Mouse (Mus musculus) forebrain, embryonic 13.5 days (tissue): ENCODE results near the gene Fcamr. TPM values are rescaled to one million over a fixed set of nuclear protein-coding genes. Genes with fewer than 3 reads are reported as not detected.

Experiments
- ATAC-seq: fragments of 200-750 bp; cut with Nextera tagmentation; 2 replicates; pipeline ENCODE4 v1.8.0; 2017
- H3K27ac ChIP-seq: fragments of 300-500 bp; sonication (generic); 2 replicates; pipeline ENCODE4 v1.5.1; 2015; ENCODE audit warnings: inconsistent platforms, mild to moderate bottlenecking, moderate library complexity
- H3K27me3 ChIP-seq: fragments of 300-500 bp; sonication (generic); 2 replicates; pipeline ENCODE4 v1.6.1; 2015; ENCODE audit warnings: mild to moderate bottlenecking, inconsistent platforms
- H3K36me3 ChIP-seq: fragments of 300-500 bp; sonication (generic); 2 replicates; pipeline ENCODE4 v1.6.1; 2015; ENCODE audit warnings: mild to moderate bottlenecking, inconsistent platforms; ENCODE audit not compliant: poor library complexity, severe bottlenecking
- H3K4me1 ChIP-seq: fragments of 300-500 bp; sonication (generic); 2 replicates; pipeline ENCODE4 v1.6.1; 2015; ENCODE audit warnings: inconsistent platforms
- H3K4me2 ChIP-seq: fragments of 300-500 bp; sonication (generic); 2 replicates; pipeline ENCODE4 v1.6.1; 2015; ENCODE audit warnings: inconsistent platforms, mild to moderate bottlenecking, moderate library complexity
- H3K4me3 ChIP-seq: fragments of 300-500 bp; sonication (generic); 2 replicates; pipeline ENCODE4 v1.5.1; 2015; ENCODE audit warnings: mild to moderate bottlenecking, inconsistent platforms
- H3K9ac ChIP-seq: fragments of 300-500 bp; sonication (generic); 2 replicates; pipeline ENCODE4 v1.6.1; 2015; ENCODE audit warnings: mild to moderate bottlenecking, inconsistent platforms
- H3K9me3 ChIP-seq: fragments of 300-500 bp; sonication (generic); replicated peaks from 2 replicates; pipeline ENCODE4 v1.6.1; 2016; ENCODE audit warnings: inconsistent platforms
- WGBS: fragments of 180-500 bp; shearing (Covaris S2); methylation state at CpG from one replicate; pipeline ENCODE4 v1.1.7; 2015; 5-methylcytosine and 5-hydroxymethylcytosine counted together
- polyA plus RNA-seq: library from polyadenylated mRNA; unstranded; fragments of >200 nt; fragmentation: Nextera tagmentation; extraction: Ambion mirVana; gene quantifications from 2 replicates; pipeline ENCODE4 v1.2.1, GENCODE M21; 2015

Gene Fcamr
- polyA plus RNA-seq, 1 experiment from 2014 or later, result not detected

DNA sequence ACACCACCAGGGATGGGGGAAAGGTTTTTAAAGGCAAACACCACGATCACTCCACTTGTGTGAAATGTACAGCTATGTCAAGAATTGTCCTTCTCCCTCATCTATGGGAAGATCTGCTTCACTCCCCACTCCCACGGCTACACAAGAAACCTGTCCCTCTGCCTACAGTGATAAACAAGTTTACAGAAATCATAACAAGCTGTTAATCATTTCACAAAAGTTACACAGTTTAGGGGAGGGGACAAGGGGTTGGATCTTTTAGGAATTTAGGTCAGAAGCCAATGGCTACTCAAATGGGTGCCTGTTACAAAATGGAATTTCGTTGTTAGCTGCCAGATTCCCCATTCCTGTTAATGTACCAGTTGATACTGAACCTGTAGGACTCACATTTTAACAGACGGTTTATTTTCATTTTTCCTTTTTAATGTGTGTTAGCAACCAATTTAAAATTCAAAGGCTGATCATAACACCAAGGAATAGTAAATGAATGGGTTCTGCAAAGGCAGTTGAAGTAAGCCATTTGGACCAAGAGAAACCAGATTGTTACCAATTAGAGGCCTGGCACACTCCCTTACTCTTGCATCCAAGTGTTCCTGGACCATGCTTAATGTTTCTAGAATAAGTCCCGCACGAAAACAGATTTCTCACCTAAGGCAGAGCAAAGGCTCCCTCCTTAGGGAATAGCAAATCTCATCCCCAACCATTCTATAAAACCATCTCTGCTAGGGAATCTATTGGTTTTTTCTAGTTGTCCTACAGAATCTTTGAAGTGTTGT lies 34.6 kb downstream of the Fcamr start:
- no peak overlapping the region for H3K27ac ChIP-seq
- H3K4me2 ChIP-seq, result no peak overlapping the region
- ATAC-seq, result no peak
- no peaks in the 10 kb centered on the region for H3K9me3 ChIP-seq
- no peaks in the 10 kb centered on the region for H3K27me3 ChIP-seq
- 88% methylated on average over 6 of the region's 6 CpGs for WGBS
- no peak overlapping the region for H3K4me3 ChIP-seq
- H3K36me3 ChIP-seq, result no peaks in the 10 kb centered on the region
- no peak overlapping the region for H3K9ac ChIP-seq
- no peaks in the 10 kb centered on the region for H3K4me1 ChIP-seq

DNA sequence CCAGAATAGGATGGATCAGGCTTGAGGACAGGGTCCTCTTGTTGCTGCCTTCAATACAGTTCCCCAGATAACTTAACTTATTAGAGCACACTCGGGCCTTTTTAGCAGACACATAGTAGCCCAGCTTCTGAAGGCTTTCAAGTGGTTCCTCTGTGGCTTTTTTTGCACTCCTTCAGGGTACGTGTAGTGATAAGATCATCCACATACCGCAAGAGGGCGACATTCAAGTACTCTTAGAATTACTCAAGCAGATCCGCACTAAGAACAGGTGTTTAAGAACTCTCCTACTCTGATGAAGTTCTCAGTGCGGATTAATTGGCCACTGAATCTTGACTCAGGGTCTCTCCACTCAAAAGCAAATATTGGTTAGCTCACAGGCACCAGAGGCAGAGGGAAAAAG lies 37.6 kb downstream of the Fcamr start:
- Histone ChIP-seq H3K27ac (no peak overlapping the region), H3K4me3 (no peak overlapping the region), H3K4me1 (no peaks in the 10 kb centered on the region), H3K36me3 (no peaks in the 10 kb centered on the region), H3K4me2 (no peak overlapping the region), H3K27me3 (no peaks in the 10 kb centered on the region), H3K9me3 (no peaks in the 10 kb centered on the region), H3K9ac (no peak overlapping the region)
- no peak for ATAC-seq
- 55% methylated on average over 6 of the region's 6 CpGs for WGBS

DNA sequence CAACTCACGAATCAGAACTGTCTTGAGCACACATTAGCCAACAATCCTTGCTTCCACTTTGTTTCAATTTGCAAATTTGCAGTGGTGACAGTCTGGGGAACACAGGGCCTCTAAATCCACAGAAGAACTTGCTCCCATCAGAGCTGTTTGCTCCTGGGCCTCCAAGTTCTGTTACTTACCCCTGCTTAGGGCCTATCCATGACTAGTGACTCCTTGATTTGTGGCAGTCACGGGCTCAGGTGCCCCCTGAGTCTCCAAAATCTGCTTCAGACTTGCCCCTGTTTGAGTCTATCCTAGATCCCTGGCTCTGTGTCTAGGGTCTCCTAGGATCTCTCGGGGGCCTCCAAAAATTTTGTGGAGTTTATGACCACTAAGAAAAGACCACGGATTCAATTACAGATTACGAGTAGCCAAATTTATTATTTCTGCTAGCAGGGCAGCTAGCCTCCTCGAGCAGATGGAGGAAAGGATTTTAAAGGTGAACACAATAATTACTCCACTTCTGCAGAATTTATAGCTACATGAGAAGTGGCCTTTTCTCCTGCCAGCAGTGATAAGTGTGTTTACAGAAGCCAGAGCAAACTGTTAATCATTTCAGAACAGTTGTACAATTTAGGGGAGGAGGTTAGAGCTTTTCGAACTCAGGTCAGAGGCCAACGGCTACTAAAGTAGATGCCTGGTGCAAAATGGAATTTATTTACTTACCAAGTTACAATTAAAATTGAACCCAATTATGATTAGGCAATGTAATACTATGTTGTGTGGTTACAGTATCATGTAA lies 40.1 kb downstream of the Fcamr start:
- Histone ChIP-seq H3K9ac (no peak overlapping the region), H3K9me3 (no peaks in the 10 kb centered on the region), H3K27ac (no peak overlapping the region), H3K36me3 (no peaks in the 10 kb centered on the region), H3K4me1 (no peaks in the 10 kb centered on the region), H3K27me3 (no peaks in the 10 kb centered on the region), H3K4me3 (no peak overlapping the region), H3K4me2 (no peak overlapping the region)
- 87% methylated on average over 8 of the region's 8 CpGs for WGBS
- no peak for ATAC-seq

DNA sequence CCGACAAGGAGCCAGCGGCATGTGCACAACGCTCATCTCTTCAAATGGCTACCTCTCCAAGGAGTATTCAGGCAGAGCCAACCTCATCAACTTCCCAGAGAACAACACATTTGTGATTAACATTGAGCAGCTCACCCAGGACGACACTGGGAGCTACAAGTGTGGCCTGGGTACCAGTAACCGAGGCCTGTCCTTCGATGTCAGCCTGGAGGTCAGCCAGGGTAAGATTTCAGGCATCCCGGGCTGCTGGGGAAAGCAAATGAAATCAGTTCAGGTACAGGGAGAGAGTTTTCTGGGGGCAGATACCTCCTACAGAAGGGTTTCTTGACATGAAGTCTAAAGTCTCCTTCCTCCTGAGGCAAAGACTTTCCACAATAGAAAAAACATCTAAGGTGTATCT lies 40.9 kb downstream of the Fcamr start:
- 91% methylated on average over 7 of the region's 7 CpGs for WGBS
- Histone ChIP-seq H3K9ac (no peak overlapping the region), H3K27me3 (no peaks in the 10 kb centered on the region), H3K4me3 (no peak overlapping the region), H3K27ac (no peak overlapping the region), H3K36me3 (no peaks in the 10 kb centered on the region), H3K4me2 (no peak overlapping the region), H3K4me1 (no peaks in the 10 kb centered on the region), H3K9me3 (no peaks in the 10 kb centered on the region)
- ATAC-seq, result no peak

DNA sequence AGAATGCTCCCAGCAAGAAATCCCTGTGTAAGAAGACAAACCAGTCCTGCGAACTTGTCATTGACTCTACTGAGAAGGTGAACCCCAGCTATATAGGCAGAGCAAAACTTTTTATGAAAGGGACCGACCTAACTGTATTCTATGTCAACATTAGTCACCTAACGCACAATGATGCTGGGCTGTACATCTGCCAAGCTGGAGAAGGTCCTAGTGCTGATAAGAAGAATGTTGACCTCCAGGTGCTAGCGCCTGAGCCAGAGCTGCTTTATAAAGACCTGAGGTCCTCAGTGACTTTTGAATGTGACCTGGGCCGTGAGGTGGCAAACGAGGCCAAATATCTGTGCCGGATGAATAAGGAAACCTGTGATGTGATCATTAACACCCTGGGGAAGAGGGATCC lies 43.8 kb downstream of the Fcamr start:
- Histone ChIP-seq H3K4me2 (no peak overlapping the region), H3K27me3 (no peaks in the 10 kb centered on the region), H3K36me3 (no peaks in the 10 kb centered on the region), H3K9me3 (no peaks in the 10 kb centered on the region), H3K27ac (no peak overlapping the region), H3K4me1 (no peaks in the 10 kb centered on the region), H3K4me3 (no peak overlapping the region), H3K9ac (no peak overlapping the region)
- 93% methylated on average over 7 of the region's 7 CpGs for WGBS
- ATAC-seq, result no peak

DNA sequence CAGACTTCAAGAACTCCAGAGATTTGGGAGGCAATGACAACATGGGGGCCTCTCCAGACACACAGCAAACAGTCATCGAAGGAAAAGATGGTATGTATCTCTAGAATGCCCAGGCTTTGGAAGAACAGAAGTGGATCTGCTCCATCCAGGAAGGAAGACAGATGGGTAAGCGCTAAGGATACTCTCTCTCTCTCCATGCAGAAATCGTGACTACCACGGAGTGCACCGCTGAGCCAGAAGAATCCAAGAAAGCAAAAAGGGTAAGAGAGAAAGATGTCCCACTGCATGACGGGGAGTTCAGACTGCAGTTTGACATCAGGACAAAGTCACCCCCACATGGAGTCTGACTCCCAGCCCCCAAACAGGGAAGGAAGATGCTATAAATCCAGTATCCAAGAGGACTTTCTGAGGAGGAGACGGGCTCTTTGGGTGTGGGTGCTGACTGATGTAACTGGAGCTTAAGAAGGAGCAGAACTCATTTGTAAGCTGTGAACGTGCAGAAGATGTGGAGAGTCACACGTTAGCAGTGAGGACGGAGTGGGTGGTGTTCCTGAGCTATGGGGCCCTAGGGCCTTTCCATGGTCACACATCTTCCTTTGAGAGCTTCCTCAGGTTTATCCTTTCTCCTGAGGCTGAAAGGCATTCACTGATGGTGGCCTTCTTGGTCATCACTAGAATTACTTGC lies 49.0 kb downstream of the Fcamr start:
- H3K27me3 ChIP-seq, result no peaks in the 10 kb centered on the region
- H3K9me3 ChIP-seq, result no peaks in the 10 kb centered on the region
- H3K4me3 ChIP-seq, result no peak overlapping the region
- WGBS, result 95% methylated on average over 10 of the region's 10 CpGs
- H3K27ac ChIP-seq, result no peak overlapping the region
- no peak overlapping the region for H3K9ac ChIP-seq
- 0 out of 2 replicates have a peak, but pooled peaks cover 3% of the 10 kb centered on the region for H3K4me1 ChIP-seq
- no peaks in the 10 kb centered on the region for H3K36me3 ChIP-seq
- no peak overlapping the region for H3K4me2 ChIP-seq
- ATAC-seq, result no peak

DNA sequence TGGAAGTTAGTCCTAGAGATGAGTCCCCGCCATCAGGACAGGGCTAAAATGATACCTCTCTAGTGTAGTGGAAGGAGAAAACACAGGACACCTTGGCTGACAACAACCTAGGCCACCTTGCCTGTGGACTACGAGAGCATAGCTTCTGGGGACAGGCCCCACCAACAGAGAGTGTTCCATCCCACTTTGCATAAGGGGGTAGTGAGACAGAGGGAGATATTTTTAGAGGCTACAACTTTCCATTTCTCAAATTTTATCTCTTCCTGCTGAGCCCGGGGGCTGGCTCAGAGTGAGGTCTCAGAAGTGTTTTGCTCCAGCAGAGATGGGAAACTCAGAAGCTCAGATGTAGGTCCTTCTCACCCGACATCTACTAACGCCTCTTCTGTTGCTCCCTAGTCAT lies 49.7 kb downstream of the Fcamr start:
- Histone ChIP-seq H3K4me1 (0 out of 2 replicates have a peak, but pooled peaks cover 3% of the 10 kb centered on the region), H3K9ac (no peak overlapping the region), H3K4me3 (no peak overlapping the region), H3K27me3 (no peaks in the 10 kb centered on the region), H3K9me3 (no peaks in the 10 kb centered on the region), H3K4me2 (no peak overlapping the region), H3K36me3 (no peaks in the 10 kb centered on the region), H3K27ac (no peak overlapping the region)
- ATAC-seq, result no peak
- 91% methylated on average over 5 of the region's 5 CpGs for WGBS

DNA sequence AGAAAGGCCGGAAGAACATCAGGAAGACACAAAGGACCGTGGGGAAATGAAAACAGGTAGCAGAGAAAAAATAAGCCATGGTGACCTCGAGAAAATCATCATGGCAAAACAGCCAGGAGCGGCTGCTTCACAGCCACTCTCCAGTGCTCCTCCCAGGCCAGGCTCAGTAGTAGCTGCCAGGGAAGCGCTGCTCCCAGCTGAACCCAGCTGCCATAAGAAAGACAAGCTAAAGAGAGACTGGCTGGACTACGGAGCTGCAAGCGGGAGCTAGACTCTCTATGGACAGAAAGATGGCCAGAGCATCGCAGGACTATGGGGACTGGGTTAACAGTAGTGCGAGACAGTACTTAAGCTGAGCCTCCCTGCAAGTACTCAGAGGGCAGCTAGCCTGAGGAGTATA lies 54.1 kb downstream of the Fcamr start:
- H3K4me2 ChIP-seq, result no peak overlapping the region
- no peak for ATAC-seq
- no peaks in the 10 kb centered on the region for H3K9me3 ChIP-seq
- H3K27ac ChIP-seq, result no peak overlapping the region
- no peak overlapping the region for H3K4me3 ChIP-seq
- H3K36me3 ChIP-seq, result no peaks in the 10 kb centered on the region
- no peak overlapping the region for H3K9ac ChIP-seq
- H3K27me3 ChIP-seq, result no peaks in the 10 kb centered on the region
- 80% methylated on average over 9 of the region's 9 CpGs for WGBS
- H3K4me1 ChIP-seq, result 0 out of 2 replicates have a peak, but pooled peaks cover 3% of the 10 kb centered on the region

DNA sequence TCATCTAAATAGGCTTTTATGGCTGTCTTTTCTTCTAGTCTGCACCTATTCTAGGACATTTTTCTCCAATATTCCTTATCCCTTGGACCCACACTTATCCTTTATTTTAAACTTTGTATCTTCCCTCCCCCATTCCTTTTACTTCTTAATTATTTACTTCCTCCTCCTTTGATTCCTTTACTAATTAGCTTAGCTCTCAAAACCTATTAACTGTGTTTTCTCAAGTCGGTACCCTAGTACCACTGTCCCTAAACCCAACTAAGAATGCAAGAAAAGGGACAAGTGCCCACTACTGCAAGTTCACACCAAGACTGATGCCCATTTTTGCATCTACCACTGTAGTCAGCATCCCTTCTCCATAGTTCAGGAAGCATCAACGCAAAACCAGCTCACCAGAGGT lies 55.0 kb downstream of the Fcamr start:
- Histone ChIP-seq H3K9ac (no peak overlapping the region), H3K27ac (no peak overlapping the region), H3K9me3 (no peaks in the 10 kb centered on the region), H3K27me3 (no peaks in the 10 kb centered on the region), H3K4me1 (0 out of 2 replicates have a peak, but pooled peaks cover 3% of the 10 kb centered on the region), H3K36me3 (no peaks in the 10 kb centered on the region), H3K4me3 (no peak overlapping the region), H3K4me2 (no peak overlapping the region)
- no peak for ATAC-seq
- WGBS, result 84% methylated on average over 2 of the region's 2 CpGs

DNA sequence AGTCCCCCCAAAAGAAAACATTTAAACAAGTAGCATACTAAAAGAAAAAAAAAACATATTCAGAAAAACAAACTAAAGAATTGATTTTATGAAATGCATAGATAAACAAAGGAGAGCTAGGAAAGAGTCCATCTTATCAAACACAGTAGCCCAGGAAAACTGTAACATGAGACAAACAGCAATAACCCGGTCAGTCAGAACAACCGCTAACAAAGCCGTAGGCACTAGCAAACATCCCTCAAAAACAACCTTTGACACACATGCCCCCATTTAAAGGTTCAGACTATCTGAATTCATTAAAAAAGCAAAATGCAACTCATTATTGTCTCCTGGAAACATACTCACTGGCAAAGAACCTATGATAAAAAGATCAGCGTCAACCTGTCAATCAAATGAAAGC lies 56.8 kb downstream of the Fcamr start:
- ATAC-seq, result no peak
- H3K4me2 ChIP-seq, result no peak overlapping the region
- no peaks in the 10 kb centered on the region for H3K27me3 ChIP-seq
- WGBS, result 75% methylated on average over 4 of the region's 4 CpGs
- 0 out of 2 replicates have a peak, but pooled peaks cover 3% of the 10 kb centered on the region for H3K4me1 ChIP-seq
- no peak overlapping the region for H3K9ac ChIP-seq
- no peak overlapping the region for H3K4me3 ChIP-seq
- H3K36me3 ChIP-seq, result no peaks in the 10 kb centered on the region
- no peaks in the 10 kb centered on the region for H3K9me3 ChIP-seq
- H3K27ac ChIP-seq, result no peak overlapping the region

DNA sequence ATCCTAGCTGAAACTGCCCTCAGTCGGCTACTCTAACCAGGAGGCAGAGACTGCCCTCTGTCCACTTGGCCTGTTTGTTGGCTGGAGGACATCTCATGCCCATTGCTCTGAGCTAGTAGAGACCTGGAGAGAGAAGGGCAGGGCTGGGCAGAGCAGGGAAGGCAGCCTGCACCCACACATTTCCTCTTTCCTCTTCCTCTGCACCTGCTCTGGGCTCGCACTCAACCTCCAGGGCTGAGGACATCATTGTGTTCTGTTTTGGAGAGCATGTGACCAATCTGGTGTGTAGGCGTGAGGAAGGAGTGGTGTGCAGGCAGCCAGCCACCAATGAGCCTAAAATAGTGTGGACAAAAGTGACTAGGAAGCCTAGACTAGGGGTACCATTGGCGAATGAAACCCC lies 63.5 kb downstream of the Fcamr start:
- Histone ChIP-seq H3K9ac (no peak overlapping the region), H3K4me2 (no peak overlapping the region), H3K9me3 (no peaks in the 10 kb centered on the region), H3K4me1 (no peaks in the 10 kb centered on the region), H3K27ac (no peak overlapping the region), H3K4me3 (no peak overlapping the region), H3K27me3 (no peaks in the 10 kb centered on the region), H3K36me3 (no peaks in the 10 kb centered on the region)
- WGBS, result 89% methylated on average over 4 of the region's 4 CpGs
- ATAC-seq, result no peak
